Mouse (Mus musculus) intestine, postnatal 0 days (tissue): ENCODE measurements around the gene Mmp24. TPM values are rescaled to one million over a fixed set of nuclear protein-coding genes. Genes with fewer than 3 reads are reported as not detected.
A peak's percentile ranks its signal among the peaks of the same experiment; 100 is the strongest.
"Not testable (repeated sequence)": the region's sequence is repeated elsewhere in the genome, so short reads cannot be mapped to it uniquely, and the experiment has no call there.

ENCODE experiments used
- ATAC-seq: fragments of 200-750 bp; cut with Nextera tagmentation; 2 replicates; pipeline ENCODE4 v1.8.0; 2017; ENCODE audit warnings: mild to moderate bottlenecking, moderate TSS enrichment, moderate library complexity
- H3K27ac ChIP-seq: fragments of 300-500 bp; sonication (generic); 2 replicates; pipeline ENCODE4 v1.5.1; 2014; ENCODE audit warnings: mild to moderate bottlenecking, low read depth, low read length, moderate library complexity
- H3K27me3 ChIP-seq: fragments of 300-500 bp; sonication (generic); replicated peaks from 2 replicates; pipeline ENCODE4 v1.6.1; 2014; ENCODE audit warnings: low read length, mixed read lengths; ENCODE audit not compliant: control insufficient read depth, insufficient read depth
- H3K36me3 ChIP-seq: fragments of 300-500 bp; sonication (generic); 2 replicates; pipeline ENCODE4 v1.6.1; 2014; ENCODE audit warnings: mild to moderate bottlenecking, moderate library complexity; ENCODE audit not compliant: control insufficient read depth, insufficient read depth
- H3K4me1 ChIP-seq: fragments of 300-500 bp; sonication (generic); replicated peaks from 2 replicates; pipeline ENCODE4 v1.6.1; 2014; ENCODE audit warnings: antibody characterized with exemption, low read length, mixed read lengths; ENCODE audit not compliant: control insufficient read depth, insufficient read depth
- H3K4me2 ChIP-seq: fragments of 300-500 bp; sonication (generic); replicated peaks from 2 replicates; pipeline ENCODE4 v1.6.1; 2014; ENCODE audit warnings: low read depth, mild to moderate bottlenecking, moderate library complexity
- H3K4me3 ChIP-seq: fragments of 300-500 bp; sonication (generic); 2 replicates; pipeline ENCODE4 v1.5.1; 2014; ENCODE audit warnings: low read depth, low read length
- H3K9ac ChIP-seq: fragments of 300-500 bp; sonication (generic); 2 replicates; pipeline ENCODE4 v1.6.1; 2014; ENCODE audit warnings: mild to moderate bottlenecking, low read depth, low read length
- H3K9me3 ChIP-seq: fragments of 300-500 bp; sonication (generic); 2 replicates; pipeline ENCODE4 v1.6.1; 2016; ENCODE audit warnings: mixed run types; ENCODE audit not compliant: control insufficient read depth
- CTCF ChIP-seq: sonication (generic); IDR thresholded peaks from 2 replicates; pipeline ENCODE4 v1.5.1; 2016; ENCODE audit warnings: low read depth, mild to moderate bottlenecking, control low read depth, antibody characterized with exemption, moderate library complexity
- WGBS: fragments of 180-500 bp; shearing (Covaris S2); extraction: QIAGEN DNeasy Blood & Tissue Kit; methylation state at CpG from one replicate; pipeline ENCODE4 v1.1.7; 2014; 5-methylcytosine and 5-hydroxymethylcytosine counted together
- polyA plus RNA-seq: library from polyadenylated mRNA; unstranded; fragments of >200 nt; fragmentation: Nextera tagmentation; extraction: Ambion mirVana; gene quantifications from 2 replicates; pipeline ENCODE4 v1.2.1, GENCODE M21; 2015

The Mmp24 gene
- 0.17 and 0.22 TPM in 2 replicates for polyA plus RNA-seq

DNA sequence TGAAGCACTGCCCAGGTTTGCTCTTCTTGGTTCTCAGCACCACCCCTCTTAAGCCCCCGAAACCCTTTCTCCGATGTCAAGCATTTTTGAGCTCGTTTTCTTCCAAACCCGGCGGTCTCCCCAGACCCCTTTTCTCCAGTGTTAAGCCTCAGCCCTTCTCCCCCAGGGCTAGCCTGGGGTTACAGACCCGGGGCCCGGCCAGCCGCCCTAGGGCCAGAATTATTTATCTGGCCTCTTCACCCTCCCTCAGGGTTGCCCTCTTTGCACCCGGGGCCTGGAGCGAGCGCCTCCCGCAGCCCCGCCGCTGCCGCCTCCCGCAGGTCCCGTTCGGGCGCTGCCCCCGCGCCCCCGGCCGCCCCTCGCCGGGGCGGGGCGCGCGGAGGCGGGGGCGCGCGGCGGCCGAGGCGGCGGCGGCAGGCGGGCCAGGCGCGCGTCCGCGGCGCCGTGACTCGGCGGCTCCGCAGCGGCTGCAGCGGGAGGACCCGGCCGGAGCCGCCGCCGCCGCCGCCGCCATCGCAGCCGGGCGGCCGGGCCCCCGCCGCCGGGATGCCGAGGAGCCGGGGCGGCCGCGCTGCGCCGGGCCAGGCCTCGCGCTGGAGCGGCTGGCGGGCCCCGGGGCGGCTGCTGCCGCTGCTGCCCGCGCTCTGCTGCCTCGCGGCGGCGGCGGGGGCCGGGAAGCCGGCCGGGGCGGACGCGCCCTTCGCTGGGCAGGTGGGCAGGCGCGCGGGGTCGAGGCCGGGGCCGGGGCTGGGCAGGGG is at the start of gene Mmp24:
TSS of gene Mmp24 (plus strand) at position 416 of the 758 bp plus-strand sequence.
- H3K9ac ChIP-seq = peak within 1 kb of the TSS; percentile 4; the same call in 1 of the 2 replicates
- no peak for TF ChIP-seq CTCF
- H3K27ac ChIP-seq = no peak within 1 kb of the TSS
- peak within 1 kb of the TSS; percentile 47 for H3K4me3 ChIP-seq
- peaks cover 36% of the 10 kb centered on the region for H3K27me3 ChIP-seq
- H3K4me1 ChIP-seq = no peaks in the 10 kb centered on the region
- H3K9me3 ChIP-seq = no peaks in the 10 kb centered on the region
- WGBS = 3% methylated on average over 35 of the region's 100 CpGs
- H3K4me2 ChIP-seq = peak within 1 kb of the TSS; percentile 96
- ATAC-seq = peak; percentile 43
- no peaks in the 10 kb centered on the region for H3K36me3 ChIP-seq

DNA sequence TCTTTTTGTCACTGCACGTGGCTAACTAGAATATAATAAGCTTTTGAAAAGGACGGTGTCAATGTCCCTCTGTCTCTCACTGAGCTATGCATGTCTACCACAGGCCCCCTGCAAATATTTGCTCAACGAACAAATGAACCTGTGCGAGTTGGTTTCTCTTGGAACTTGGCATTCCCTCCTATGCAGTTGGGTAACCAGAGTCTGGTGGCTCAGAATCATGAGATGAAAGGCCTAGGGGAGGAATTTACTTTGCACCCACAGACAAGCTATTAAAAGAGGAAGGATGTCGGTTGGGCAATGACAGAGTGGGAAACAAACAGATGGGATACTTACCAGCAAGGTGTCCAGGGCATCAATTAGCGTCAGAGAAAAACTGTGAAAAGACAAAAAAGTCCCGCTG is 48.8 kb upstream of the Mmp24 start:
- 75% methylated on average over 7 of the region's 7 CpGs for WGBS
- no peak for ATAC-seq

DNA sequence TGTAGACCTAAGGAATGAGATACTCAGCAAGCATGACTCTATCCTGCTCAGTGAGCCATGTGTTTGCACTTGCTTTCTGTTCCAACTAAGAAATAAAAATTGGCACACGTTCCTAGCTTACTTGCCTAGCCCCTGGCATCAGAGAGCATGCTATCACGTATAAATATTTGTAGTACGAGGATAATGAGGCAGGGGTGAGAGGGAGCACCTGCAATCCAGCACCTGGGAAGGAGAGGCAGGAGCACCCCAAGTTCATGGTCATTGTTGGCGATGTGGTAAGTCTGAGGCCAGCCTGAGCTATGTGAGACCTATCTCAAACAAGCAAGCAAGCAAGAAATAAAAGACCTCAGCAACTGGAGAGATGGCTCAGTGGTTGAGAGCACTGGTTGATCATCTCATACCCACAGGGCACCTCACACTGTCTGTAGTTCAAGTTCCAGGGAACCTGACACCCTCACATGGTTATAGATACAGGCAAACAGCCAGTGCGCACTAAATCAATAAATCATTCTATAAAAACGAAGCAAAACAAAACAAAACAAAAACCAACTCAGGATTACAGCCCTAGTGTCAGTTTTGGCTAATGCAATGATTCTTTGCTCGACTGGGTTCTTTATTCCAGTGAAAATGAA is 47.3 kb upstream of the Mmp24 start:
- H3K9ac ChIP-seq = no peak overlapping the region

More for the DNA sequence above, 48.8 kb upstream of the Mmp24 start:
- H3K4me3 ChIP-seq = no peak overlapping the region
- H3K27me3 ChIP-seq = no peaks in the 10 kb centered on the region
- no peak overlapping the region for H3K9ac ChIP-seq
- H3K9me3 ChIP-seq = no peaks in the 10 kb centered on the region
- peaks cover 30% of the 10 kb centered on the region; the same call in 1 of the 2 replicates for H3K36me3 ChIP-seq
- H3K4me2 ChIP-seq = no peak overlapping the region
- 0 out of 2 replicates have a peak, but pooled peaks cover 4% of the 10 kb centered on the region for H3K4me1 ChIP-seq
- TF ChIP-seq CTCF = no peak
- H3K27ac ChIP-seq = no peak overlapping the region

DNA sequence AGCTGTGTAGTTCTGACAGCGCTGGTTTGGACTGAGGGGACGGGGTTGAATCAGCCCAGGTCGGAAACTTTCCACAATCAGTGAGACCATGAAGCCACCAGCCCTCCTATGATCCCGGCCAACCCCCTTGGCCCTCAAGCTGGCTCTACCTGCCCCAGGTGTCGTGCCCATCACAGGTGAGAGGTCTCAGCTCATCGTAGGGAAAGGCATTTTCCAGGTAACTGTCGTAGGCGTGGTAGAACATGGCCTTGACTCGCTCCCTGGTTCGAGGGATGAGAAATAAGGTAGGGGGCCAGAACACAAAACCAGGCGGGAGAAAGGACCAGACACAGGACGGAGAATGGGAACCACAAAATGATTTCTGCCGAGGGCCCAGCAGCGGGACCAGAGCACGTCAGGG is 46.4 kb upstream of the Mmp24 start:
- Histone ChIP-seq H3K27ac (peak overlapping the region; percentile 10; the same call in 1 of the 2 replicates), H3K36me3 (peaks cover 16% of the 10 kb centered on the region; the same call in 1 of the 2 replicates), H3K9ac (peak overlapping the region; percentile 67), H3K4me1 (0 out of 2 replicates have a peak, but pooled peaks cover 4% of the 10 kb centered on the region), H3K9me3 (no peaks in the 10 kb centered on the region), H3K4me2 (peak overlapping the region; percentile 88), H3K27me3 (no peaks in the 10 kb centered on the region), H3K4me3 (peak overlapping the region; percentile 63)
- no peak for TF ChIP-seq CTCF
- ATAC-seq = 0 out of 2 replicates have a peak, but pooled peaks have one; percentile 1
- 3% methylated on average over 15 of the region's 15 CpGs for WGBS

More for the DNA sequence above, 47.3 kb upstream of the Mmp24 start:
- peak overlapping the region; percentile 88 for H3K4me2 ChIP-seq
- no peak overlapping the region for H3K27ac ChIP-seq
- 0 out of 2 replicates have a peak, but pooled peaks cover 4% of the 10 kb centered on the region for H3K4me1 ChIP-seq
- H3K9me3 ChIP-seq = no peaks in the 10 kb centered on the region
- no peak for TF ChIP-seq CTCF
- H3K4me3 ChIP-seq = peak overlapping the region; percentile 63
- ATAC-seq = no peak; the same call in 1 of the 2 replicates
- no peaks in the 10 kb centered on the region for H3K27me3 ChIP-seq
- 36% methylated on average over 7 of the region's 7 CpGs for WGBS
- peaks cover 20% of the 10 kb centered on the region; the same call in 1 of the 2 replicates for H3K36me3 ChIP-seq

DNA sequence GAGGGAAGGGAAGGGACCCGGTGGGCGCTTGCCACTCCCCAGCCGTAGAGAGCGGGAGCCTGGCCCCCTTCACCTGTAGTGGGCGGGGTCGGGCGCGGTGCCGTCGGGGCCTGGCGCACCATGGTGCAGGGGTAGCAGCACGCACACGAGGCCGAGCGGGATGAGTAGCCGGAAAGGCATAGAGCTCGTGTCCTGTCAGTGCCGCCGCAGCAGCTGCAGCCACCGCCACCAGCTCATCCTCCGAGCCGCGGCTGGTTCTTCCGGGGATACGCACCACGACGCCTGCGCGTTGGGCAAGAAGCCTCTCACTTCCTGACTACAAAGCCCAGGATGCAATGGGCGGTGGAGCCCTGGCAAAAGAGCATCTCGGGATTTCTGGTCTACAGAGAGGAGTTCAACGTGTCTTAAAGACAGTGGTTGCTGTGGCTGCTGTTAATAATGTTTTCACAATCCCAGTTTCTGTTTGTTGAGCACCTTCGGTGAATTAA is 45.9 kb upstream of the Mmp24 start, which contains the start of gene Edem2:
TSS of gene Edem2 (minus strand) at position 318 of the 488 bp plus-strand sequence.
- Histone ChIP-seq H3K36me3 (peaks cover 13% of the 10 kb centered on the region; the same call in 1 of the 2 replicates), H3K4me3 (peak within 1 kb of the TSS; percentile 63), H3K4me2 (peak within 1 kb of the TSS; percentile 88), H3K9ac (peak within 1 kb of the TSS; percentile 67), H3K27me3 (no peaks in the 10 kb centered on the region), H3K9me3 (no peaks in the 10 kb centered on the region), H3K27ac (peak within 1 kb of the TSS; percentile 10; the same call in 1 of the 2 replicates), H3K4me1 (0 out of 2 replicates have a peak, but pooled peaks cover 4% of the 10 kb centered on the region)
- under 1% methylated on average over 33 of the region's 33 CpGs for WGBS
- ATAC-seq = peak; percentile 89
- no peak for TF ChIP-seq CTCF

DNA sequence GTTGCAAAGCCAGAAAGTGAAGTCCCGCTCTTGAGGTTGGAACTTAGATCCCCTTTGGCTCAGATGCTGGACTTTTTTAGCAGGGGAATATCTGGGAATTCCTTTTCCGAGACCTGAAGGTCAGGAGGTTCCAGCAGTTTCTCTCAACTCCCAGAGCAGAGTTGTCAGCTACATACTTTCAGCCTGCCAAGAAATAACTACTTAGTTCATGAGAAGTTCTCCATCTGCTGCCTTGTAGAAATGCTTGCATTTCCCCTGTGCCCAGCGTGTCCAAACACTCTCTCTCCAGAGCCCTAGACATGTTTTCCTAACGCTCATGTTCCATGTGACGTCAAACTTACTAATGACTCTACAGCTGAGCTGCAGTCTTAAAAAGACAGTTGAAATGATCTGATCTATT is 40.1 kb upstream of the Mmp24 start:
- Histone ChIP-seq H3K9me3 (no peaks in the 10 kb centered on the region), H3K27me3 (no peaks in the 10 kb centered on the region), H3K4me3 (no peak overlapping the region), H3K4me1 (no peaks in the 10 kb centered on the region), H3K4me2 (no peak overlapping the region), H3K9ac (no peak overlapping the region), H3K27ac (no peak overlapping the region), H3K36me3 (no peaks in the 10 kb centered on the region)
- no peak for TF ChIP-seq CTCF
- 69% methylated on average over 5 of the region's 5 CpGs for WGBS
- no peak for ATAC-seq

DNA sequence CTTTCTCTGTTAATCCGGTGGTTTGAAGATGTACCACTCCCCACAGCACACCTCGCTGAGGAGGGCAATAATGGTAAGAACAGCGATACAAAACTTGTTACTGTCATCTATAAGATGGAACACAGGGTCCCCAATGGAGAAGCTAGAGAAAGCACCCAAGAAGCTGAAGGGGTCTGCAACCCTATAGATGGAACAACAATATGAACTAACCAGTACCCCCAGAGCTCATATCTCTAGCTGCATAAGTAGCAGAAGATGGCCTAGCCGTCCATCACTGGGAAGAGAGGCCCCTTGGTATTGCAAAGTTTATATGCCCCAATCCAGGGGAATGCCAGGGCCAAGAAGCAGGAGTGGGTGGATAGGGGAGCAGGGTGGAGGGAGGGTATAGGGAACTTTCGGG is 39.4 kb upstream of the Mmp24 start, which contains the start of gene Gm17581:
TSS of gene Gm17581 (minus strand) at position 101 of the 400 bp plus-strand sequence.
- not testable (repeated sequence) for H3K4me3 ChIP-seq, H3K27me3 ChIP-seq, ATAC-seq, H3K4me1 ChIP-seq, H3K27ac ChIP-seq, H3K36me3 ChIP-seq, H3K9me3 ChIP-seq, H3K9ac ChIP-seq, H3K4me2 ChIP-seq
- WGBS = 83% methylated on average over 5 of the region's 5 CpGs
